Mouse (Mus musculus) naive thymus-derived CD4-positive, alpha-beta T cell, adult 2 months (primary cell): ENCODE results near the gene Vwa8.

Experiments used
- DNase-seq: peaks from one replicate; pipeline ENCODE4 v3.0.0-alpha.2; 2011; ENCODE audit warnings: low read depth

Gene Vwa8

GRCm38 (mm10) chr14:79183261-79183660 is 334.4 kb downstream of the Vwa8 start:
- DNase-seq, result no peak

DNA sequence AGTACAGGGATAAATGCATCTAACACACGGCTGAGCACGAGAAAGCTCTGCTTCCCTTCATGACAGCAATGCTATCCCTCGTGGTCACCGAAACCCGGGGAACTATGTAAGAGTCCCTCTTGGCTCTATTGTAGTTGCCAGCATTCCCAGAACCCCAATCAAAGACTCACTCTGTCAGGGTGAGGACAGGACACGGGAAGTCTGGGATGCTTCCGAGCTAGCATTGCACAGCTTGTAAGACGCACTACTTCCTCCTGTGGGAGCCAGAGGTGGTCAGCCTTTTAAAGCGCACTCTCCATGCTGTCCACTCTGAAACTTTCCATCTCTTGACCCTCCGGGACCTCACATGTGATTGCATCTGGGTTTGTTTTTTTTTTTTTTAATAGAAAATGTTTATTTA is 335.2 kb downstream of the Vwa8 start:
- no peak for DNase-seq

DNA sequence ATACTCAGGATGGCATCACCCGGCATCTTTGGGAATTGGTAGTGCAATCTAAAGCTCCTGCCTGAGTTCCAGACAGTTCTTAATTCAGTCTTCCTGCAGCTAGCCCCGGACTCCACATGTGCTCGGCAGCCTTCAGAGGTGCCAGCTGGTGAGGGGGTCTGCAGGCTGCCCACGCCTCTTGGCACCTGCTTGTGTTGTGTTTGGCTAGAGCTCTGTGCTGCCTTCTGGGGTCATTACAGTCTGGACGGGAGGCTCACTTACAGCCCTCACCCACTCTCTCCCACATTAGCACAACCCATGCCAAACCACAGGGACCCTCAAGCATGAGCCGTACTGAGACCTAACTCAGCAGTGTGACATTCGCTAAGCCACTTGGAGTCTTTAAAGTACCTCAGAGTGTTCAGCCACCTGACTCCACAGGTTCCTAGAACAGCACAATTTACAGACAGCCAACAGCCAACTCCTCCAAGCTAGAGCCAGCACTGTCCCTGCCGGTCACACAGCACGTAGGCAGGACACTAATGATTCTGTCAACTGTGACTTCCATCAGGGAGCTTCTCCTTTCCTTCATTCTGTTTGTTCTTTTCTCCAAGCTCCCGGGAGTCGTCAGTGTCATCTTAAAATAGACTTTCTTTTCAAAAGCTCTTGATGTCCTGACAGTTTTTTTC is 336.3 kb downstream of the Vwa8 start:
- no peak for DNase-seq

DNA sequence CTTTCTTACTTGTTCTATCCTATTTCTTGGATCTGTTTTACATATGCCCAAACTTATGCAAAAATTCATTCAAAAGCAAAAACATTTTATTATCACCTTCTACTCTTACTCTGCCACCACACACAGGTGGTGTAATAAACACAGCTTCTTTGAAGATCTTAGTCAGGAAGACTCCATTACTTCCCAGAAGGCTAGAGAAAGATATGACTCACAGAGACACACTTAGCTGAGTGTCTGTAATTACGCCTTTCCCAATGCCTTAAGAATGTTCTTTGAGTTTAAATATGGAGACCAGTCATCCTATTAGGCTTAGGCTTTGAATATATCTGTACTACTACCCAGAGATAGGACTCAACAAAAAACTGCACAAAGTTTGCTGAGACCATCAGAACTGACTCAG is 338.1 kb downstream of the Vwa8 start:
- DNase-seq, result no peak

- no peak for DNase-seq
Measured at GRCm38 (mm10) chr14:79196711-79197110, 347.9 kb downstream of the Vwa8 start.

- DNase-seq, result no peak
Measured at GRCm38 (mm10) chr14:79198066-79198465, 349.2 kb downstream of the Vwa8 start.

- peak; percentile 42 for DNase-seq
Measured at GRCm38 (mm10) chr14:79200133-79200891, 351.5 kb downstream of the Vwa8 start.

DNA sequence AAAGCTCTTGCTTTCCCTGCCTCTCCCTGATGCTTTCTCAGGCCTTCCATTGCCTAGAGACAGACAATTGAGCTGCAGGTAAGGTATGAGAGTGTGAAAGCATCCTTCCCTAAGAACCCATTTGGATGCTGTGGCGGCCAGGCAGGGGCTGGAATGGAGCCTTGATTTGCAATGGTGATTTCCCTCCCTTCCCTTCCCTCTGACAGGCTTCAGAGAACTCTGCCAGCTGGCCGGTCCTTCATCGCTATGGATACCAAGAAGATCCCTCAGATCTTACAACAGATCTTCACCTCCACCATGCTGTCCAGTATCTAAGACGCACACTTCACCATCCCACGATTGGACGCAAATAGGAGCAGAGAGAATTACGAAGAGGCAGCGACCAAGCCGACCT is 352.0 kb downstream of the Vwa8 start:
- DNase-seq, result no peak

DNA sequence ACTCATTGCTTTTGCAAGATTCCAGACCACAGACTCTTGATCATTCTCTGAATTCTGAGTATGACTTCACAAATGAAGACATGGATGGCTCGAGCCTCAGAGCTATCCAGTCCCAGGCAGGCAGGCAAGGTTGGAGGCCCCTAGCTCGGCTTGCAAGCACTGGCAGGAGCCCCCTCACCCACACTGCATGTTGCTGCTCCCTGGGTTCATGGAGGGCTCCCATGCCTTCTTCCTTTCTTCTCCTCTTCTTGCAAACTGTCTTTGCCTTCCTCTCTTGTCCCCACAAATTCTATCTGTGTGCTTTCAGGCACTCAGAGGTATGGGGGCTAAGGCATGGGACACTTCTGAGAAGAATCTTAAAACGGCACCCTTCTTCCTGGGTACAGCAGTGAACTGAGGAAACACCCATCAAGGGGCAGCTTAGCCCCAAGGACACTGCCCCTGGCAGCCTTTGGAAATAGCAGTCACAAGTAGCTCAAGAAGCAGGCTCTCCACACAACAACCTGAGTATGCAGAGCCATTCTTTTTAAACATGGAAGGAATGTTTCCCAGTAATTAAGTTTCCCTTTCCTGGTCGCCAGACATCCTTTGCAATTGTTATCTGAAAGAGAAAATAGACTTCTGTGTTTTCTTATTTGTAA is 354.0 kb downstream of the Vwa8 start:
- DNase-seq, result no peak

DNA sequence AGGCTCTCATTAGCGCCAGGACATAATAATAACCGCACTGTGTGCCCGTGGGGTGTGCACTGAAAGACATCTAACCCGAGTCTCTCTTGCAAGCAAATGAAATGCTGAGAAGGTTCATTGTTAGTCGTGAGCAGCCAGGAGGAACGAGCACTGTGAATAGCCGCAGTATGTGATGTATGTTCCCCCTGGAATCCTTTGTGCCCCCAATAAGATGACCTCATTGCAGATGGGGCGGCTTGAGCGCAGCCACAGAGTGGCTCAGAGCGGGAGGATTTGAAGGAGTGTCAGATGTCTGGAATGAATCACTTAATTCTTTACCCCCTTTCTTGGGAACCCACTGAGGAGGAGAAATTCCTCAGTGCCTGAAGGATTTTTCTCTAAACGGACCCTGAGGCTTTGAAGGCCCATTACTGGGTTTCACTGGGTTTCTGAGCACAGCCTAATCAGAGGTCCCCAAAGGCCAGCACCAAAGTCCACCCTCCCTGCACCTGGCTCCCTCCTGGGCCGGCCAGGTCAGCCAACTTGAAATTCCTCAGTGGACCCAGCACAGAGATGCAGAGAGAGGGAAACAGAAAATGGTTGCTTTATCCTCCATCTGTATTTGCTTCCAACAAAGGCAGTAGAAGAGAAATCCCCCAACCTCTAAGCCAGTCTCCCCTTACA is 354.8 kb downstream of the Vwa8 start:
- no peak for DNase-seq

DNA sequence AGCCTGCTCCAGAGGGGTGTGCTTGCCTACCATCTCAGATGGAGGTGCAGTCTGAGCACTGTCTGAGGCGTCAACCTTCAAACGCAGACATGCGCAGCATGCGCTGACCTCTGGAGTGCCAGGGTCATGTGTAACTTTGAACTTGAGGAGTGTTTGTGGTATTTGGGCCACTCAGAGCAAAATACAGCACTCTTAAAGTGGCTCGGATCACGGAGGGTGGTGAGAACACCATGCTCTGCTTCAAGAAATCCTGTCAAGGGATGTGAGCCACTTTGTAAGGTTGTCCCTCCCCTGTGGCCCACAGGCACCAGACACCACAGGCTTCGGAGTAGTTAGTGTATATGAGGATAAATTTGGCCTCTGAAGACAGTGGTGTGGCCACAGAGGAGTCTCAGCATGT is 356.0 kb downstream of the Vwa8 start:
- DNase-seq, result no peak

DNA sequence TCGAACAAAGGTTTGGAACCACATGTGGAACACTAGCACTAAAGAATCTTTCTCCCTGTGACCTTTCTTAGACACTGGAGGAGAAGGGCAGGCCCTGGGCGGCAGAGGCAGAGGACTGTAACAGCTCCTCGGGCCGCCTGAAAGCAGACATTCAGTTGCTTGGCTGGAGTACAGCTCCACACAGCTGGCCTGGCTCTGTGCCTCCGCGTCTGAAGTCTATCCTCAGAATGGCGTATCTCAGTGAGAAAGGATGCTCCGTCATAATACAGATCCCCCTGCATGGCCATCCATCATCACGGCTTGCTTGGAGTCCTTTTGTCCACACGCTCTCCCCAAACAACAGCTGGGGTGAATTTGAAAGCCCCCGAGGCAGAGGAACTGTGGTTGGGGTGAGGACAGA is 357.4 kb downstream of the Vwa8 start:
- no peak for DNase-seq

DNA sequence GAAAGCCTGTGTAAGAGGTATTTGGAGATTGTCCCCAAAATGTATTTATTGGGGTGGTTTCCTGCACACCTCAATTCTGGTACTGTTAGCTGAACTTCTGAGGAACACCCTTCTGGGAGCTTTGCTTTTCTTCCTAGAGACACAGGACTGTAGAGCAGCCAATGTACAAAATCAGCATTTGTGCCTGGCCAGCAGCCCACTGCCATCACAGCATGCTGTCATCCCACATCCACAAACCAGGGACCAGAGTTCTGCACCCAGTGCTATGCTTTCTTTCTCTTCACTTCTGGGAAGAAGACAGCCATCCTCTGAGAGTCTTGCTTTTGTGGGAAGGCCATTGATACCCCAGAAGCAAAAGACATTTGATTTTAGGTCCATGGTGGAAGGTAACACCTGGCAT is 359.6 kb downstream of the Vwa8 start:
- no peak for DNase-seq

DNA sequence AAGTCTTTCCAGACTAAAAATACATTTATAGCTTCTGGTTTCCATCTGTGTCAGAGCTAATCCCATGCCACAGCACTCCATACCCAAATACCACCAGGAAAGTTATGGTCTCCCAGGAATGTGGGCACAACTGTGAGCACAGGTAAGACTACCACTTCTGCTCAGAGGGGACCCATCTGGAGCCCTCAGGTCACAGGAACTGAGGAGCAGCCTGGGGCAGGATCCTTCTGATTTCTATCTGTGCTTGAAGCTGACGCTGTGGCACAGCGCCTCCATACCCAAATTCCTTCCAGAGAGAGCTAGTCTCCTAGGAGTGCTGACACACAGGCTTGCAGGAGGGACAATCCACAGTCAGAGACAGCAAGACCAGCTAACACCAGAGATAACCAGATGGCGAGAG is 361.0 kb downstream of the Vwa8 start:
- no peak for DNase-seq

GRCm38 (mm10) chr14:79212380-79212991 is 363.6 kb downstream of the Vwa8 start:
- DNase-seq, result no peak

- DNase-seq, result no peak
Measured at GRCm38 (mm10) chr14:79214129-79214528, 365.3 kb downstream of the Vwa8 start.

GRCm38 (mm10) chr14:79214660-79215249 is 365.9 kb downstream of the Vwa8 start:
- no peak for DNase-seq

- no peak for DNase-seq
Measured at GRCm38 (mm10) chr14:79216366-79216765, 367.5 kb downstream of the Vwa8 start.

DNA sequence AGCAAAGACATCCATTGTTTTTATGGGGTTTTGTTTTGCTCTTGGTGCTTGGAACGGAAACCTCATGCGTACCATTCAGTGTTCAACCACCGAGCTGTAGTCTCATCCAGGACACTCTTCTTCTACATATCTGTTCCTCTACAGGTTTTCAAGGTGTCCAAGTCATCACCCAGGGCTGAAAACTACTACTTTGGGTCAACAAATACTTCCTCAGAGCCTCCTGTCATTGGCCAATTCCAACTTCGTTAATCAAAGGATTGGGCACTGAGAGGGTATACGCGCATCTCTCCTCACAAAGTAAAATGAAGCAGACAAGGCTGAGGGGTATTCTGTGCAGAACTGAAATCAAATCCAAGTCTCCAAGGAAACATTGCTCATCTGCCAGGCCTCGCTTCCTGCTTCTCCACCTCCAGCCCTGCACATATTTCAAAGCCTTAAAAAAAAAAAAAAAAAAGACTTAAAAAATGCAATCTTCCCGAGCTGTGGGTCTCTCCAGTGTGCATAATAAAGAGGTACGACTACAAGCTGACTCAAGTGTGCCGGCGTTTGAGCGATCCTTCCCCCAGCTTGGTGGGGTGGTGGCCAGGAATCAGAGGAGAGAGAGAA is 374.7 kb downstream of the Vwa8 start:
- no peak for DNase-seq

GRCm38 (mm10) chr14:79225458-79225857 is 376.6 kb downstream of the Vwa8 start:
- DNase-seq, result no peak

DNA sequence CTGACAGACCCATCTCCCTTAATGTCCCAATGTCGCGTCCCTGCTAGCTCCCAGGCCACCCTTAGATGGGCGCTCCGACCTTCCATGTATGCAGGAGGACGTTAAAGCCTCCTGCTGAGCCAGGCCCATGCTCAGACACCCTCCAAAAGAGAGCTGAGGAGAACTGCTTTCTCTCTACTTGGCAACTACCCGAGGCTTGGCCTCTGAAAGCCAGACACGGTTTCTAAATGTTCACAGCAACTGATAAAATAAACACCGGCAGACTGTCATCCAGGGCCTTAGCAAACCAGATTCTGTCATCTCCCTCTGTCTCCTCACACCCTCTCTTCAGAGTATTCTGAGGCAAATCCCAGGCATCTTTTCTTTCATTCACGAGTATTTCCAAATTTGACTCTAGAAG is 377.2 kb downstream of the Vwa8 start:
- DNase-seq, result no peak

GRCm38 (mm10) chr14:79226741-79227140 is 377.9 kb downstream of the Vwa8 start:
- DNase-seq, result peak; percentile 33
